Mouse (Mus musculus) lung, embryonic 16.5 days (tissue): Measurements from ENCODE around the gene Smad6. TPM values are rescaled to one million over a fixed set of nuclear protein-coding genes. Genes with fewer than 3 reads are reported as not detected.

ENCODE experiments used
- ATAC-seq: fragments of 200-750 bp; cut with Nextera tagmentation; 2 replicates; pipeline ENCODE4 v1.8.0; 2017; ENCODE audit warnings: low read depth, mild to moderate bottlenecking, moderate library complexity
- H3K27ac ChIP-seq: fragments of 300-500 bp; sonication (generic); 2 replicates; pipeline ENCODE4 v1.5.1; 2014; ENCODE audit warnings: mild to moderate bottlenecking, control low read depth, low read length
- H3K27me3 ChIP-seq: fragments of 300-500 bp; sonication (generic); 2 replicates; pipeline ENCODE4 v1.6.1; 2014; ENCODE audit warnings: low read depth, low read length, mixed read lengths; ENCODE audit not compliant: control insufficient read depth, insufficient read depth
- H3K36me3 ChIP-seq: fragments of 300-500 bp; sonication (generic); 2 replicates; pipeline ENCODE4 v1.6.1; 2014; ENCODE audit warnings: low read length; ENCODE audit not compliant: control insufficient read depth, insufficient read depth
- H3K4me1 ChIP-seq: fragments of 300-500 bp; sonication (generic); replicated peaks from 2 replicates; pipeline ENCODE4 v1.6.1; 2014; ENCODE audit warnings: low read length, mixed read lengths; ENCODE audit not compliant: control insufficient read depth, insufficient read depth
- H3K4me2 ChIP-seq: fragments of 300-500 bp; sonication (generic); 2 replicates; pipeline ENCODE4 v1.6.1; 2014; ENCODE audit warnings: low read depth, low read length, control low read depth
- H3K4me3 ChIP-seq: fragments of 300-500 bp; sonication (generic); 2 replicates; pipeline ENCODE4 v1.5.1; 2014; ENCODE audit warnings: mild to moderate bottlenecking, low read length, control low read depth
- H3K9ac ChIP-seq: fragments of 300-500 bp; sonication (generic); 2 replicates; pipeline ENCODE4 v1.6.1; 2014; ENCODE audit warnings: low read length, control low read depth
- H3K9me3 ChIP-seq: fragments of 300-500 bp; sonication (generic); 2 replicates; pipeline ENCODE4 v1.6.1; 2016; ENCODE audit warnings: low read length; ENCODE audit not compliant: control insufficient read depth
- WGBS: fragments of 180-500 bp; shearing (Covaris S2); extraction: QIAGEN DNeasy Blood & Tissue Kit; methylation state at CpG from one replicate; pipeline ENCODE4 v1.1.7; 2014; 5-methylcytosine and 5-hydroxymethylcytosine counted together
- polyA plus RNA-seq: library from polyadenylated mRNA; unstranded; fragments of >200 nt; fragmentation: Nextera tagmentation; extraction: Ambion mirVana; gene quantifications from 2 replicates; pipeline ENCODE4 v1.2.1, GENCODE M21; 2015

Gene Smad6
- polyA plus RNA-seq, 1 experiment from 2014 or later, result 8.6 TPM

- no peak overlapping the region for H3K9ac ChIP-seq
- H3K9me3 ChIP-seq, result no peaks in the 10 kb centered on the region
- H3K4me2 ChIP-seq, result no peak overlapping the region
- H3K27me3 ChIP-seq, result no peaks in the 10 kb centered on the region
- H3K4me1 ChIP-seq, result peaks cover 17% of the 10 kb centered on the region
- no peak overlapping the region for H3K27ac ChIP-seq
- ATAC-seq, result no peak
- H3K36me3 ChIP-seq, result no peaks in the 10 kb centered on the region
- 81% methylated on average over 2 of the region's 2 CpGs for WGBS
- no peak overlapping the region for H3K4me3 ChIP-seq
Measured at GRCm38 (mm10) chr9:64051241-64051640, 29.4 kb upstream of the Smad6 start.

- no peak for ATAC-seq
- Histone ChIP-seq H3K27me3 (no peaks in the 10 kb centered on the region), H3K4me2 (peak overlapping the region; percentile 65), H3K4me3 (peak overlapping the region; percentile 49), H3K9ac (peak overlapping the region; percentile 61), H3K4me1 (peaks cover 17% of the 10 kb centered on the region), H3K36me3 (no peaks in the 10 kb centered on the region), H3K9me3 (no peaks in the 10 kb centered on the region), H3K27ac (peak overlapping the region; percentile 74)
- 13% methylated on average over 8 of the region's 8 CpGs for WGBS
Measured at GRCm38 (mm10) chr9:64050513-64051065, 28.7 kb upstream of the Smad6 start.

GRCm38 (mm10) chr9:64049471-64050380 lies 27.9 kb upstream of the Smad6 start:
- peak; percentile 80 for ATAC-seq
- Histone ChIP-seq H3K4me2 (peak overlapping the region; percentile 65), H3K27me3 (no peaks in the 10 kb centered on the region), H3K4me3 (peak overlapping the region; percentile 49), H3K9me3 (no peaks in the 10 kb centered on the region), H3K36me3 (no peaks in the 10 kb centered on the region), H3K4me1 (peaks cover 24% of the 10 kb centered on the region), H3K27ac (peak overlapping the region; percentile 74), H3K9ac (peak overlapping the region; percentile 61)
- WGBS, result 13% methylated on average over 32 of the region's 32 CpGs

GRCm38 (mm10) chr9:64045117-64045890 lies 23.4 kb upstream of the Smad6 start:
- H3K4me3 ChIP-seq, result no peak overlapping the region
- WGBS, result 5% methylated on average over 14 of the region's 14 CpGs

GRCm38 (mm10) chr9:64044343-64044742 lies 22.5 kb upstream of the Smad6 start:
- peaks cover 13% of the 10 kb centered on the region for H3K4me1 ChIP-seq
- H3K9ac ChIP-seq, result no peak overlapping the region
- 56% methylated on average over 8 of the region's 8 CpGs for WGBS

More at GRCm38 (mm10) chr9:64045117-64045890, 23.4 kb upstream of the Smad6 start:
- no peaks in the 10 kb centered on the region for H3K9me3 ChIP-seq
- H3K36me3 ChIP-seq, result no peaks in the 10 kb centered on the region
- ATAC-seq, result peak; percentile 90
- peak overlapping the region; percentile 88 for H3K27ac ChIP-seq
- H3K27me3 ChIP-seq, result no peaks in the 10 kb centered on the region
- no peak overlapping the region for H3K4me2 ChIP-seq
- peaks cover 21% of the 10 kb centered on the region for H3K4me1 ChIP-seq
- peak overlapping the region; percentile 42 for H3K9ac ChIP-seq

GRCm38 (mm10) chr9:64042911-64043310 lies 21.1 kb upstream of the Smad6 start:
- WGBS, result 85% methylated on average over 4 of the region's 4 CpGs
- Histone ChIP-seq H3K9ac (no peak overlapping the region), H3K4me1 (peaks cover 12% of the 10 kb centered on the region), H3K36me3 (no peaks in the 10 kb centered on the region), H3K4me3 (no peak overlapping the region), H3K27me3 (no peaks in the 10 kb centered on the region), H3K27ac (no peak overlapping the region), H3K4me2 (no peak overlapping the region), H3K9me3 (no peaks in the 10 kb centered on the region)
- no peak for ATAC-seq

More at GRCm38 (mm10) chr9:64044343-64044742, 22.5 kb upstream of the Smad6 start:
- H3K27me3 ChIP-seq, result no peaks in the 10 kb centered on the region
- H3K4me3 ChIP-seq, result no peak overlapping the region
- H3K36me3 ChIP-seq, result no peaks in the 10 kb centered on the region
- ATAC-seq, result no peak
- H3K27ac ChIP-seq, result peak overlapping the region; percentile 88
- H3K9me3 ChIP-seq, result no peaks in the 10 kb centered on the region
- H3K4me2 ChIP-seq, result no peak overlapping the region

GRCm38 (mm10) chr9:64042216-64042615 lies 20.4 kb upstream of the Smad6 start:
- no peak for ATAC-seq
- H3K36me3 ChIP-seq, result no peaks in the 10 kb centered on the region
- no peak overlapping the region for H3K9ac ChIP-seq
- no peak overlapping the region for H3K4me2 ChIP-seq
- H3K27me3 ChIP-seq, result no peaks in the 10 kb centered on the region
- 85% methylated on average over 8 of the region's 8 CpGs for WGBS
- H3K4me3 ChIP-seq, result no peak overlapping the region
- no peak overlapping the region for H3K27ac ChIP-seq
- peaks cover 12% of the 10 kb centered on the region for H3K4me1 ChIP-seq
- no peaks in the 10 kb centered on the region for H3K9me3 ChIP-seq

- peak; percentile 68; the same call in 1 of the 2 replicates for ATAC-seq
- 55% methylated on average over 6 of the region's 6 CpGs for WGBS
Measured at GRCm38 (mm10) chr9:64029908-64030631, 8.2 kb upstream of the Smad6 start.

More at GRCm38 (mm10) chr9:64029908-64030631, 8.2 kb upstream of the Smad6 start:
- no peaks in the 10 kb centered on the region for H3K9me3 ChIP-seq
- peak overlapping the region; percentile 56 for H3K27ac ChIP-seq
- no peak overlapping the region for H3K4me2 ChIP-seq
- H3K9ac ChIP-seq, result no peak overlapping the region
- no peaks in the 10 kb centered on the region for H3K27me3 ChIP-seq
- H3K36me3 ChIP-seq, result no peaks in the 10 kb centered on the region
- no peak overlapping the region for H3K4me3 ChIP-seq
- H3K4me1 ChIP-seq, result peaks cover 1% of the 10 kb centered on the region; the same call in 1 of the 2 replicates
